Mouse (Mus musculus) bone marrow macrophage, adult 2 months (primary cell): ENCODE measurements around the gene Vmn1r80.

Source experiments
- CTCF ChIP-seq: IDR thresholded peaks from 2 replicates; pipeline ENCODE4 v1.5.1; 2012; ENCODE audit warnings: low read depth, mild to moderate bottlenecking, low read length, moderate library complexity
- POLR2A ChIP-seq: IDR thresholded peaks from 2 replicates; pipeline ENCODE4 v1.6.1; 2012; ENCODE audit warnings: mild to moderate bottlenecking, low read depth, low read length, borderline replicate concordance

DNA sequence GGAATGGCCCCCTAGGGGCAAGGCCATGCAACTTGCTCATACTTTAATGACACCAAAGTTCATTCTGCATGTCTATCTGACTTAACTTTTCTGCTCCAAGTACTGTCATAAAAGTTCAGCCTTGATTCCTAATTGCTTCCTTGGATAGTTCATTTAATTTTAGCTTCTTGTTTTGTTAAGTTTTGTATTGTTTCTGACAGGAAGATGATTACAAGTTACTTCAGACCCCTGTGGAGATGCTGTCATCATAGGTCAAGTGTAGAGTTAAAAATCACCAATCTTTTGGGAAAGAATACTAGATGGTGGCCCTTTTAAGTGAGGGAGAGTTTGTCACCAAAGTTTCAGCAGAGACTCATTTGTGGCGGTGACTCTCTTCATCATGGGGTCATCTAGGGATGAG, at the start of gene Vmn1r80:
- TF ChIP-seq POLR2A (no peak), CTCF (no peak)
